Mouse (Mus musculus) heart, postnatal 36 days (tissue): ENCODE measurements around the gene Dcaf11. TPM values are rescaled to one million over a fixed set of nuclear protein-coding genes. Genes with fewer than 3 reads are reported as not detected.
A peak's percentile ranks its signal among the peaks of the same experiment; 100 is the strongest.

Source experiments
- DNase-seq, 2 experiments: peaks; one replicate each; pipeline ENCODE4 v3.0.0; 2021 to 2022
- intact Hi-C: fragments of 180-260 bp; cut with DNase I; formaldehyde crosslinking; loops from one replicate; pipeline ENCODE4 v1.15.1; 2025
- total RNA-seq, 2 experiments: library from RNA; stranded (reverse); gene quantifications; 2 replicates each; pipeline ENCODE4 v1.2.3; 2021

Dcaf11 gene
- total RNA-seq = 100 to 1,000 TPM; 138 to 148 TPM

- intact Hi-C loops = loop anchor here (1.0 to 5.0 kb wide), 2 partner anchors 18 to 82 kb away; partner anchors contain the start of gene Dhrs4
- DNase-seq = peak; percentile 87 to 90
Measured at GRCm38 (mm10) chr14:55559799-55560201, at the start of gene Dcaf11. Gene Dcaf11, plus strand, starts transcription at chr14:55560006.

- intact Hi-C loops = no loop called here
- no peak for DNase-seq
Measured at GRCm38 (mm10) chr14:55510125-55510731, 49.6 kb upstream of the Dcaf11 start, which contains the start of gene Cpne6. Gene Cpne6, plus strand, starts transcription at chr14:55510445.

- DNase-seq = no peak
- intact Hi-C loops = no loop called here
Measured at GRCm38 (mm10) chr14:55511037-55511436, 48.8 kb upstream of the Dcaf11 start.

- intact Hi-C loops = no loop called here
- DNase-seq = no peak
Measured at GRCm38 (mm10) chr14:55513927-55514326, 45.9 kb upstream of the Dcaf11 start.

GRCm38 (mm10) chr14:55515846-55516245 lies 44.0 kb upstream of the Dcaf11 start:
- no peak for DNase-seq
- intact Hi-C loops = no loop called here

GRCm38 (mm10) chr14:55518897-55519296 lies 40.9 kb upstream of the Dcaf11 start:
- intact Hi-C loops = no loop called here
- no peak for DNase-seq

- no peak for DNase-seq
- intact Hi-C loops = no loop called here
Measured at GRCm38 (mm10) chr14:55519604-55520003, 40.2 kb upstream of the Dcaf11 start.

- DNase-seq = peak in 1 of 2 experiments; percentile 20
- intact Hi-C loops = no loop called here
Measured at GRCm38 (mm10) chr14:55520451-55521361, 39.1 kb upstream of the Dcaf11 start.

GRCm38 (mm10) chr14:55524062-55524461 lies 35.7 kb upstream of the Dcaf11 start:
- intact Hi-C loops = no loop called here
- DNase-seq = no peak

- intact Hi-C loops = no loop called here
- DNase-seq = no peak
Measured at GRCm38 (mm10) chr14:55524785-55525184, 35.0 kb upstream of the Dcaf11 start, which contains the start of gene Nrl. Gene Nrl, minus strand, starts transcription at chr14:55524981.

- intact Hi-C loops = no loop called here
- DNase-seq = no peak
Measured at GRCm38 (mm10) chr14:55526674-55527073, 33.1 kb upstream of the Dcaf11 start.

- intact Hi-C loops = no loop called here
- peak in 1 of 2 experiments; percentile 25 for DNase-seq
Measured at GRCm38 (mm10) chr14:55527940-55528339, 31.9 kb upstream of the Dcaf11 start.

GRCm38 (mm10) chr14:55536116-55536745 lies 23.6 kb upstream of the Dcaf11 start:
- intact Hi-C loops = loop anchor here (2.0 to 10.0 kb wide), 2 partner anchors 39 to 391 kb away; no protein-coding TSS in a partner anchor
- peak; percentile 31 to 47 for DNase-seq

GRCm38 (mm10) chr14:55540067-55540786 lies 19.6 kb upstream of the Dcaf11 start, which contains the start of gene Pck2:
Gene Pck2, plus strand, starts transcription at chr14:55540266.
- intact Hi-C loops = no loop called here
- DNase-seq = peak; percentile 86 to 87

- DNase-seq = peak; percentile 89 to 92
- intact Hi-C loops = loop anchor here (1.0 kb wide), 1 partner anchor 18 kb away; no protein-coding TSS in a partner anchor
Measured at GRCm38 (mm10) chr14:55540787-55541321, 19.0 kb upstream of the Dcaf11 start.

- intact Hi-C loops = no loop called here
- DNase-seq = no peak
Measured at GRCm38 (mm10) chr14:55542268-55542667, 17.5 kb upstream of the Dcaf11 start.

- intact Hi-C loops = no loop called here
- DNase-seq = no peak
Measured at GRCm38 (mm10) chr14:55544334-55544733, 15.5 kb upstream of the Dcaf11 start.

GRCm38 (mm10) chr14:55550191-55550590 lies 9.6 kb upstream of the Dcaf11 start:
- no peak for DNase-seq
- intact Hi-C loops = no loop called here

- intact Hi-C loops = no loop called here
- no peak for DNase-seq
Measured at GRCm38 (mm10) chr14:55551347-55551746, 8.5 kb upstream of the Dcaf11 start.

- no peak for DNase-seq
- intact Hi-C loops = no loop called here
Measured at GRCm38 (mm10) chr14:55551794-55552193, 8.0 kb upstream of the Dcaf11 start.
